Mouse (Mus musculus): ENCODE data around the gene Gm5129. TPM values are rescaled to one million over a fixed set of nuclear protein-coding genes. Genes with fewer than 3 reads are reported as not detected.
"Not testable (repeated sequence)": the region's sequence is repeated elsewhere in the genome, so short reads cannot be mapped to it uniquely, and the experiment has no call there.

Gene Gm5129
- polyA plus RNA-seq, 1 experiment from 2014 or later = not detected

- Histone ChIP-seq H3K4me3 (no peak overlapping the region), H3K4me1 (no peaks in the 10 kb centered on the region), H3K9ac (no peak overlapping the region), H3K9me3 (no peaks in the 10 kb centered on the region), H3K27ac (no peak overlapping the region), H3K36me3 (peaks cover 54% of the 10 kb centered on the region), H3K27me3 (no peaks in the 10 kb centered on the region), H3K4me2 (no peak overlapping the region)
- no peak for ATAC-seq (ENCODE audit: borderline replicate concordance, extremely low read depth, low FRiP score, low TSS enrichment)
Measured at GRCm38 (mm10) chr5:29751306-29751705, 15.6 kb upstream of the Gm5129 start.

- Histone ChIP-seq H3K4me1 (no peaks in the 10 kb centered on the region), H3K9me3 (no peaks in the 10 kb centered on the region), H3K4me2 (no peak overlapping the region), H3K36me3 (peaks cover 29% of the 10 kb centered on the region), H3K9ac (no peak overlapping the region), H3K4me3 (no peak overlapping the region), H3K27ac (no peak overlapping the region), H3K27me3 (no peaks in the 10 kb centered on the region)
- ATAC-seq (ENCODE audit: borderline replicate concordance, extremely low read depth, low FRiP score, low TSS enrichment) = no peak
- WGBS = 95% methylated on average over 2 of the region's 2 CpGs
Measured at GRCm38 (mm10) chr5:29747661-29748060, 11.9 kb upstream of the Gm5129 start.

DNA sequence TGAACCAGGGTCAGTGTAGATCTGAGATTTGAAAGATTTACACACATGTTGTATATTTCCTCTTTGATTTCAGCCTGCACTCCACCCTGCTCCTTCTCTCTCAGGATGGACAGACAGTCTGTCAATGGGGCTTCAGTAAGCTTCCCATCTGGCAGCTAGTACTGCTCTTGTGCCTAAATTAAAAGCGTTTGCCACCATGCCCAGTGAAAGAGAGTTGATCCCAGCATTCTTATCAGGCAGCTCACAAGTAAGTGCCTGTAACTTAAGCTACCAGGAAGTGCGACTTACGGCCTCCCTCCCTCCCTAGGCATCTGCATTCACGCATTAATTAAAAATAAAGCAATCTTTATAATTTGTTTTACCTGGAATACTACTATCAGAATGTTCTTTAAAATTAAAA, 5.4 kb upstream of the Gm5129 start:
- Histone ChIP-seq H3K9me3 (no peaks in the 10 kb centered on the region), H3K27ac (no peak overlapping the region), H3K27me3 (no peaks in the 10 kb centered on the region), H3K4me2 (no peak overlapping the region), H3K4me1 (peaks cover 17% of the 10 kb centered on the region), H3K36me3 (0 out of 2 replicates have a peak, but pooled peaks cover 5% of the 10 kb centered on the region), H3K4me3 (no peak overlapping the region), H3K9ac (no peak overlapping the region)
- no peak for ATAC-seq (ENCODE audit: borderline replicate concordance, extremely low read depth, low FRiP score, low TSS enrichment)
- WGBS = 79% methylated on average over 4 of the region's 4 CpGs

GRCm38 (mm10) chr5:29740651-29741050, 4.9 kb upstream of the Gm5129 start:
- Histone ChIP-seq H3K4me2 (no peak overlapping the region), H3K27ac (no peak overlapping the region), H3K36me3 (0 out of 2 replicates have a peak, but pooled peaks cover 5% of the 10 kb centered on the region), H3K4me1 (peaks cover 17% of the 10 kb centered on the region), H3K9me3 (no peaks in the 10 kb centered on the region), H3K9ac (no peak overlapping the region), H3K27me3 (no peaks in the 10 kb centered on the region), H3K4me3 (no peak overlapping the region)
- WGBS = 64% methylated on average over 1 of the region's 1 CpGs
- no peak for ATAC-seq (ENCODE audit: borderline replicate concordance, extremely low read depth, low FRiP score, low TSS enrichment)

DNA sequence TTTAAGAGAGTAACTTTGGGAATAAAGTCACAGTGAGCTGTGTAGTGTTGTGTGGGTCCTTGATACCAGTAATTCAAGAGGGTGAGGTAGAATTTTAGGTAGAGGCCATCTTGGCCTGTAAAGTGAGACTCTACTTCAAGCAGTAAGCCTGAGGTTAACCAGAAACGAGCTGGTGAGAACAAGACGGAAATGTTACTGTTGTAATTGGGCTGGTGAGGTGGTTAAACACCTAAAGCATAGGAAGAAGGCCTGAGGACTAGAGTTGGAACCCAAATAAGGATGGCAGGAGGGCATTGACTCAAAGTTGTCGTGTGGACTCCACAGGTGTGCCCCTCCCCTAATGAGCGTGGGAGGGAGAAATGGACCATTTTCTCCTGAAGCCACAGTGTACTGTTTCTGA, 2.3 kb upstream of the Gm5129 start:
- Histone ChIP-seq H3K4me2 (no peak overlapping the region), H3K4me3 (no peak overlapping the region), H3K4me1 (peaks cover 22% of the 10 kb centered on the region), H3K9ac (no peak overlapping the region), H3K36me3 (0 out of 2 replicates have a peak, but pooled peaks cover 5% of the 10 kb centered on the region), H3K9me3 (no peaks in the 10 kb centered on the region), H3K27ac (no peak overlapping the region), H3K27me3 (no peaks in the 10 kb centered on the region)
- WGBS = 89% methylated on average over 4 of the region's 4 CpGs
- no peak for ATAC-seq (ENCODE audit: borderline replicate concordance, extremely low read depth, low FRiP score, low TSS enrichment)

- H3K9me3 ChIP-seq = no peaks in the 10 kb centered on the region
- 0 out of 2 replicates have a peak, but pooled peaks cover 5% of the 10 kb centered on the region for H3K36me3 ChIP-seq
- peak overlapping the region; percentile 67; the same call in 1 of the 2 replicates for H3K4me3 ChIP-seq
- H3K27ac ChIP-seq = no peak overlapping the region
- H3K4me2 ChIP-seq = peak overlapping the region; percentile 66
- H3K9ac ChIP-seq = peak overlapping the region; percentile 90; the same call in 1 of the 2 replicates
- peaks cover 22% of the 10 kb centered on the region for H3K4me1 ChIP-seq
- 91% methylated on average over 5 of the region's 5 CpGs for WGBS
- no peaks in the 10 kb centered on the region for H3K27me3 ChIP-seq
- ATAC-seq (ENCODE audit: borderline replicate concordance, extremely low read depth, low FRiP score, low TSS enrichment) = no peak
Measured at GRCm38 (mm10) chr5:29737471-29737870, 1.7 kb upstream of the Gm5129 start.

GRCm38 (mm10) chr5:29736942-29737341, 1.2 kb upstream of the Gm5129 start:
- WGBS = 52% methylated on average over 9 of the region's 9 CpGs
- no peak for ATAC-seq (ENCODE audit: borderline replicate concordance, extremely low read depth, low FRiP score, low TSS enrichment)
- H3K36me3 ChIP-seq = 0 out of 2 replicates have a peak, but pooled peaks cover 2% of the 10 kb centered on the region
- H3K4me1 ChIP-seq = peaks cover 22% of the 10 kb centered on the region
- peak overlapping the region; percentile 66 for H3K4me2 ChIP-seq
- no peaks in the 10 kb centered on the region for H3K9me3 ChIP-seq
- H3K27me3 ChIP-seq = no peaks in the 10 kb centered on the region
- peak overlapping the region; percentile 67 for H3K4me3 ChIP-seq
- H3K27ac ChIP-seq = no peak overlapping the region
- H3K9ac ChIP-seq = peak overlapping the region; percentile 90

- WGBS = under 1% methylated on average over 48 of the region's 48 CpGs
- H3K4me1 ChIP-seq = peaks cover 22% of the 10 kb centered on the region
Measured at GRCm38 (mm10) chr5:29736073-29736900, 551 bp upstream of the Gm5129 start.

GRCm38 (mm10) chr5:29734831-29735510, 765 bp downstream of the Gm5129 start:
- Histone ChIP-seq H3K4me2 (peak overlapping the region; percentile 66), H3K4me3 (peak overlapping the region; percentile 67), H3K9me3 (no peaks in the 10 kb centered on the region), H3K4me1 (peaks cover 22% of the 10 kb centered on the region), H3K27me3 (no peaks in the 10 kb centered on the region), H3K36me3 (no peaks in the 10 kb centered on the region), H3K27ac (peak overlapping the region; percentile 94), H3K9ac (peak overlapping the region; percentile 90)
- ATAC-seq (ENCODE audit: borderline replicate concordance, extremely low read depth, low FRiP score, low TSS enrichment) = no peak
- 41% methylated on average over 6 of the region's 6 CpGs for WGBS

More at GRCm38 (mm10) chr5:29736073-29736900, 551 bp upstream of the Gm5129 start:
- Histone ChIP-seq H3K36me3 (no peaks in the 10 kb centered on the region), H3K4me3 (peak overlapping the region; percentile 67), H3K27me3 (no peaks in the 10 kb centered on the region), H3K9ac (peak overlapping the region; percentile 90), H3K27ac (peak overlapping the region; percentile 94), H3K9me3 (no peaks in the 10 kb centered on the region), H3K4me2 (peak overlapping the region; percentile 66)
- peak; percentile 61; the same call in 1 of the 2 replicates for ATAC-seq (ENCODE audit: borderline replicate concordance, extremely low read depth, low FRiP score, low TSS enrichment)

DNA sequence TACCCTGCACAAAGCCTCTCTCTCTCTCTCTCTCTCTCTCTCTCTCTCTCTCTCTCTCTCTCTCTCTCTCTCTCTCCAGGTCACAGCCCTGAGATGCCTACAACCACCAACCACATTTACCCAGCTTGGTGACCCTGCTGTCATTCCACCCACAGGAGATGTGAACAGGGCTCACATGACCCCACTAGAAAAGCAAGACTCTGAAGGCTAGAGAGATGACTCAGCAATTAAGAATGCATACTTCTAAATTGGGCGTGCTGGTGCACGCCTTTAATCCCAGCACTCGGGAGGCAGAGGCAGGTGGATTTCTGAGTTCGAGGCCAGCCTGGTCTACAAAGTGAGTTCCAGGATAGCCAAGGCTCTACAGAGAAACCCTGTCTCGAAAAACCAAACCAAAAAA, 9.7 kb downstream of the Gm5129 start:
- ATAC-seq (ENCODE audit: borderline replicate concordance, extremely low read depth, low FRiP score, low TSS enrichment); H3K4me1 ChIP-seq; H3K9ac ChIP-seq; H3K27me3 ChIP-seq; H3K4me3 ChIP-seq; H3K4me2 ChIP-seq; H3K36me3 ChIP-seq; H3K9me3 ChIP-seq; H3K27ac ChIP-seq: not testable (repeated sequence)
- WGBS = 70% methylated on average over 5 of the region's 5 CpGs

- Histone ChIP-seq H3K27ac (no peak overlapping the region), H3K27me3 (no peaks in the 10 kb centered on the region), H3K9me3 (no peaks in the 10 kb centered on the region), H3K36me3 (no peaks in the 10 kb centered on the region), H3K4me1 (no peaks in the 10 kb centered on the region), H3K4me3 (no peak overlapping the region), H3K4me2 (no peak overlapping the region), H3K9ac (no peak overlapping the region)
- WGBS = 89% methylated on average over 2 of the region's 2 CpGs
- no peak for ATAC-seq (ENCODE audit: borderline replicate concordance, extremely low read depth, low FRiP score, low TSS enrichment)
Measured at GRCm38 (mm10) chr5:29725369-29725768, 10.4 kb downstream of the Gm5129 start.

GRCm38 (mm10) chr5:29721159-29721558, 14.6 kb downstream of the Gm5129 start:
- Histone ChIP-seq H3K9ac (no peak overlapping the region), H3K36me3 (no peaks in the 10 kb centered on the region), H3K9me3 (no peaks in the 10 kb centered on the region), H3K27ac (no peak overlapping the region), H3K4me2 (no peak overlapping the region), H3K4me3 (no peak overlapping the region), H3K4me1 (no peaks in the 10 kb centered on the region), H3K27me3 (no peaks in the 10 kb centered on the region)
- ATAC-seq (ENCODE audit: borderline replicate concordance, extremely low read depth, low FRiP score, low TSS enrichment) = no peak
- 14% methylated on average over 1 of the region's 1 CpGs for whole genome bisulfite sequencing

Data from lung, embryonic 15.5 days (tissue).